Mouse (Mus musculus) right cerebral cortex, adult 2 months (tissue): ENCODE measurements around the gene Katnal1.

Experiments
- DNase-seq, 2 experiments: peaks; one replicate each; pipeline ENCODE4 v3.0.0; 2021 to 2022; ENCODE audit warnings: low spot score in 2 of 2

Katnal1 gene

GRCm38 (mm10) chr5:148885821-148886609 lies 43.1 kb downstream of the Katnal1 start:
- no peak for DNase-seq

GRCm38 (mm10) chr5:148883671-148884070 lies 45.4 kb downstream of the Katnal1 start:
- DNase-seq: no peak

GRCm38 (mm10) chr5:148879218-148879617 lies 49.9 kb downstream of the Katnal1 start:
- DNase-seq: no peak

GRCm38 (mm10) chr5:148873116-148873515 lies 56.0 kb downstream of the Katnal1 start:
- DNase-seq: no peak

GRCm38 (mm10) chr5:148869583-148869982 lies 59.5 kb downstream of the Katnal1 start:
- no peak for DNase-seq

- no peak for DNase-seq
Measured at GRCm38 (mm10) chr5:148867766-148868165, 61.4 kb downstream of the Katnal1 start.

- no peak for DNase-seq
Measured at GRCm38 (mm10) chr5:148867171-148867570, 61.9 kb downstream of the Katnal1 start.

GRCm38 (mm10) chr5:148866571-148866970 lies 62.5 kb downstream of the Katnal1 start:
- no peak for DNase-seq

GRCm38 (mm10) chr5:148863409-148863808 lies 65.7 kb downstream of the Katnal1 start:
- DNase-seq: no peak

- DNase-seq: no peak
Measured at GRCm38 (mm10) chr5:148862853-148863252, 66.3 kb downstream of the Katnal1 start.

GRCm38 (mm10) chr5:148862136-148862535 lies 67.0 kb downstream of the Katnal1 start:
- DNase-seq: no peak

- DNase-seq: no peak
Measured at GRCm38 (mm10) chr5:148857522-148857921, 71.6 kb downstream of the Katnal1 start.

- DNase-seq: no peak
Measured at GRCm38 (mm10) chr5:148855047-148855446, 74.1 kb downstream of the Katnal1 start.

- peak; percentile 21 to 42 for DNase-seq
Measured at GRCm38 (mm10) chr5:148854166-148854565, 75.0 kb downstream of the Katnal1 start.

GRCm38 (mm10) chr5:148849516-148849915 lies 79.6 kb downstream of the Katnal1 start:
- DNase-seq: no peak

- DNase-seq: no peak
Measured at GRCm38 (mm10) chr5:148847032-148847431, 82.1 kb downstream of the Katnal1 start.

- DNase-seq: no peak
Measured at GRCm38 (mm10) chr5:148837069-148837468, 92.1 kb downstream of the Katnal1 start.

- DNase-seq: peak; percentile 70 to 73
Measured at GRCm38 (mm10) chr5:148831596-148832257, 97.4 kb downstream of the Katnal1 start.

- no peak for DNase-seq
Measured at GRCm38 (mm10) chr5:148831141-148831547, 98.0 kb downstream of the Katnal1 start.

GRCm38 (mm10) chr5:148825732-148826131 lies 103.4 kb downstream of the Katnal1 start:
- no peak for DNase-seq

- DNase-seq: no peak
Measured at GRCm38 (mm10) chr5:148822772-148823171, 106.3 kb downstream of the Katnal1 start.
